Mouse (Mus musculus) heart, adult 8-10 months (tissue): ENCODE results near the gene Nufip1. TPM values are rescaled to one million over a fixed set of nuclear protein-coding genes. Genes with fewer than 3 reads are reported as not detected.

Experiments used
- DNase-seq: peaks from one replicate; pipeline ENCODE4 v3.0.0; 2022; ENCODE audit warnings: low spot score
- total RNA-seq, 4 experiments: library from RNA; stranded (reverse); gene quantifications; 2 replicates each; pipeline ENCODE4 v1.2.4; 2022

The Nufip1 gene
- total RNA-seq, 4 experiments from 2014 or later, result 3.0 to 3.6 (median 3.2) TPM

DNA sequence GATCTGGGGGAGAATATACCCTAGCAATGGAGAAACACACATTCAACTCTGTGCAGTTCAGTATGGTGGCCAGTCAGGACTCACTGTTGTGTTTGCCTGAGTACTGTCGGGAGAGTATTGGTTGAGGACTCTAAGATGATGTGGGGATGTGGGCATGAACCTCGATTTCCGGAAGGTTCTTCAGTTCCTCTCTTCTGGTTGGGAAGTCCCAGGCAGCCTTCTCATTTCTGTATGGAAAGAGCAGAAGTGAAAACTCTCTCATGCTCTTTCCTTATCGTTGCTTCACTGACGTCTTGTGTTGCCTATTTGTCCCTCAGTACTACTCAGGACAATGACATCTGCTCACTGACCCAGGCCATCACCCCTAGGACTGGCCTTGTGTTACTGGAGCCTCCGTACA is 68.7 kb downstream of the Nufip1 start:
- peak; percentile 38 for DNase-seq

DNA sequence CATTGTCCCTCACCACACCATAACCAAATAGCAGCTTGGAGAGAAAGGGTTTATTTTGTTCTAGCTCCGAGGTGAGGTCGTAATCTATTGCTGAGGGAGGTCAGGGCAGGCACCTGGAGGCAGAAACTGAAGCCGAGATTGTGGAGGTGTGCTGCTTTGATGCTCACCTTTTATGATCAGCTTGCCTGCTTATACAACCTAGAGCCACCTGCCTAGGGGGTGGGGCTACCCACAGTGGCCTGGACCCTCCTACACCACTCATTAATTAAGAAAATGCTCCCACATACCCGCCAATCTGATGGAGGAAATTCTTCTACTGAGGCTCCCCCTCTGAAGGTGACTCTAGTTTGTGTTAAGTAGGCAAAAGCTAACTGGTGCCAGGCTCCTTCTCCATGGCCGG is 74.7 kb downstream of the Nufip1 start:
- no peak for DNase-seq

DNA sequence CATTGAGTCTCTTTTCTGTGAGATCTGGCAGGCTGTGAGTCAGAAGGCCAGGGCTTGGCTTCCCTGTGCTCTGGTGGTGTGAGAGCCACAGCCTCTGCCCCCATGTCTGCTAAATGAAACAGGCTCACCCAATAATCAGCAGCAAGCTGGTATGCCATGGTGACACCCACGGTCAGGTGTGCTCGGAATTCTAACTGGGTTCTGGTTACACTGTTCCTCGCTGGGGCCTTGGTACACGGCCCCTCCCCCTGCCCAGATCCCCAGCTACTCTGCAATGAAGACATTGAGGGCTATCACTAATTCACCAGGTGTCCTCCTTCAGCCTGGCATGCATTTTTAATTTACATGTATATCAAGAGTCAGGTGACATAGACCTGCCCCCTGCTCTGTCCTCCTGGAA is 75.6 kb downstream of the Nufip1 start:
- no peak for DNase-seq

Other genes starting within 250 kb of the Nufip1 start
- gene Kctd4, start 155.9 kb upstream of the Nufip1 start, total RNA-seq, result not detected
- 10 to 100 TPM; 11.5 to 12.8 (median 11.9) TPM for gene Gtf2f2, start 100.0 kb upstream of the Nufip1 start, total RNA-seq
- 10 to 100 TPM in 3 of 4 experiments, 1 to 10 TPM in 1; 9.5 to 12.3 (median 10.4) TPM for gene Gpalpp1, start 131 bp upstream of the Nufip1 start, total RNA-seq